Mouse (Mus musculus) embryonic facial prominence, embryonic 14.5 days (tissue): Measurements from ENCODE around the gene Far2. TPM values are rescaled to one million over a fixed set of nuclear protein-coding genes. Genes with fewer than 3 reads are reported as not detected.

ENCODE experiments used
- ATAC-seq: fragments of 200-750 bp; cut with Nextera tagmentation; 2 replicates; pipeline ENCODE4 v1.8.0; 2017; ENCODE audit warnings: low read depth, moderate number of reproducible peaks, moderate TSS enrichment
- DNase-seq: peaks from one replicate; pipeline ENCODE4 v3.0.0-alpha.2; 2015; ENCODE audit warnings: low spot score
- H3K27ac ChIP-seq: fragments of 300-500 bp; sonication (generic); replicated peaks from 2 replicates; pipeline ENCODE4 v1.5.1; 2014; ENCODE audit warnings: low read depth, mild to moderate bottlenecking, low read length, moderate library complexity
- H3K27me3 ChIP-seq: fragments of 300-500 bp; sonication (generic); replicated peaks from 2 replicates; pipeline ENCODE4 v1.6.1; 2014; ENCODE audit warnings: low read length; ENCODE audit not compliant: control insufficient read depth, insufficient read depth
- H3K36me3 ChIP-seq: fragments of 300-500 bp; sonication (generic); 2 replicates; pipeline ENCODE4 v1.6.1; 2014; ENCODE audit warnings: low read length, mixed read lengths; ENCODE audit not compliant: control insufficient read depth, insufficient read depth
- H3K4me1 ChIP-seq: fragments of 300-500 bp; sonication (generic); 2 replicates; pipeline ENCODE4 v1.6.1; 2014; ENCODE audit warnings: antibody characterized with exemption, low read length; ENCODE audit not compliant: control insufficient read depth, insufficient read depth
- H3K4me2 ChIP-seq: fragments of 300-500 bp; sonication (generic); 2 replicates; pipeline ENCODE4 v1.6.1; 2014; ENCODE audit warnings: low read depth, mild to moderate bottlenecking, low read length, moderate library complexity, mixed read lengths
- H3K4me3 ChIP-seq: fragments of 300-500 bp; sonication (generic); 2 replicates; pipeline ENCODE4 v1.5.1; 2014; ENCODE audit warnings: low read depth, mild to moderate bottlenecking, low read length
- H3K9ac ChIP-seq: fragments of 300-500 bp; sonication (generic); 2 replicates; pipeline ENCODE4 v1.6.1; 2014; ENCODE audit warnings: low read depth, mild to moderate bottlenecking, low read length, moderate library complexity, mixed read lengths
- H3K9me3 ChIP-seq: fragments of 300-500 bp; sonication (generic); 2 replicates; pipeline ENCODE4 v1.6.1; 2016; ENCODE audit warnings: low read length; ENCODE audit not compliant: control insufficient read depth
- WGBS: fragments of 180-500 bp; shearing (Covaris S2); extraction: QIAGEN DNeasy Blood & Tissue Kit; methylation state at CpG from one replicate; pipeline ENCODE4 v1.1.7; 2014; 5-methylcytosine and 5-hydroxymethylcytosine counted together
- polyA plus RNA-seq: library from polyadenylated mRNA; unstranded; fragments of >200 nt; fragmentation: Nextera tagmentation; extraction: Ambion mirVana; gene quantifications from 2 replicates; pipeline ENCODE4 v1.2.1, GENCODE M21; 2014

Far2 gene
- polyA plus RNA-seq, 1 experiment from 2014 or later, result 3.9 TPM

DNA sequence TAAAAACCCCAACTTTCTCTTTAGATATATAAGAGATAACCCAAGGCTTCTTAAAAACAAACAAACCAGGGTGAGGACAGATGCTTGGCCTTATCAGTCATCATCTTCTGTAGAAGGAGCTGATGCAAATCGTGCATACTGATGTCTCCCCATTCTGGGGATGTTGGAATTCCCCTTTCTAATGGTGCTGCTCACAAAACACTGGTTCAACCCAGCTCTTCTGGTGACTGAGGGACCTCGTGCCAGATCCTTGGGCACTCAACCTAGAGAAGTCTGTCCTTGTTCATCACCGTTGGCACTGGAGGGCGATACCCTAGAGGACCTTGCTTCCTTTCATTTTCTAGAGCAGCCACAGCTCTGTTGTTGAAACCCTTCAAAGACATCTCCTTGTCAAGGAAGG is 169.7 kb downstream of the Far2 start:
- no peak for DNase-seq
- 87% methylated on average over 4 of the region's 4 CpGs for WGBS
- Histone ChIP-seq H3K27me3 (no peaks in the 10 kb centered on the region), H3K9ac (no peak overlapping the region), H3K4me2 (no peak overlapping the region), H3K27ac (no peak overlapping the region), H3K4me1 (peaks cover 8% of the 10 kb centered on the region; the same call in 1 of the 2 replicates), H3K9me3 (no peaks in the 10 kb centered on the region), H3K36me3 (no peaks in the 10 kb centered on the region), H3K4me3 (no peak overlapping the region)
- ATAC-seq, result no peak

DNA sequence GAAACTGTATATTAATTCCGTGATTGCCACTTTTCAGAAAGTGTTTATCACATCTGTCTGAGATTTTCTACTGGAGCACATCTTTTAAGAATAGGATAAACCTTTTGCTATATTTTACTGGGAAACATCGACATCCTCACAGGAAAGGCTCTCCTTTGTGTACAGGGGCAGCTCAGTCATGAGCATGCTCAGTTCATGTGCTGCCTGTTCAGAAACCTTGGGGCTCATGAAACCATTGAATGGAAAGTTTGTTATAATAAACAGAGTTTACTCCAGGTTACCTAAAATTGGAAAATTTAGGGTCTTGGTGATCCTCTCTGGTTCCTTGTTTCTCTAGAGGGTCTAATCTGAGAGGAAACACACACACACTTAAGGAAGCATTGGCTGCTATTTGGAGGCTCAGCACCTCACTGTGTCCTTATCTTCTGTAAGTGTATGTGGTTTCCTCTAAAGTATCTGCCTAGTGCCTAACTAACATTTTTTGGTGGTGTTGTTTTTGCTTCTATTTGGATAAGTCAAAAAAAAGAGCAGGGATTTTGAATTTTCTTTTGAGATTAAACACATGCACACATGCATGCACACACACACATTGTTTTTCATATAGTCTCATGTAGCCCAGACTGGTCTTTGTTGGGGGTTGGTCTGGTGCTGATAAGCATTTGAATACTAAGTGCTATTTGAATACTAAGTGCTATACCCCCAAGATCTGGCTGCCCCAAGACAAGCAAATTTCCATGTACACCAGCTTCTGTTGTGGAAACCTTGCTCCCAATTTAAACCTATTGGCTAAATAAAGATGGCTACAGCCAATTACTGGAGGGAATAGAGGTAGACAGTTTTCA is 171.4 kb downstream of the Far2 start:
- H3K27me3 ChIP-seq, result no peaks in the 10 kb centered on the region
- DNase-seq (no peak), ATAC-seq (no peak)
- H3K4me1 ChIP-seq, result peaks cover 6% of the 10 kb centered on the region; the same call in 1 of the 2 replicates
- H3K9ac ChIP-seq, result no peak overlapping the region
- WGBS, result 80% methylated on average over 2 of the region's 2 CpGs
- H3K4me2 ChIP-seq, result no peak overlapping the region
- no peak overlapping the region for H3K27ac ChIP-seq
- H3K4me3 ChIP-seq, result no peak overlapping the region
- H3K9me3 ChIP-seq, result no peaks in the 10 kb centered on the region
- H3K36me3 ChIP-seq, result no peaks in the 10 kb centered on the region

DNA sequence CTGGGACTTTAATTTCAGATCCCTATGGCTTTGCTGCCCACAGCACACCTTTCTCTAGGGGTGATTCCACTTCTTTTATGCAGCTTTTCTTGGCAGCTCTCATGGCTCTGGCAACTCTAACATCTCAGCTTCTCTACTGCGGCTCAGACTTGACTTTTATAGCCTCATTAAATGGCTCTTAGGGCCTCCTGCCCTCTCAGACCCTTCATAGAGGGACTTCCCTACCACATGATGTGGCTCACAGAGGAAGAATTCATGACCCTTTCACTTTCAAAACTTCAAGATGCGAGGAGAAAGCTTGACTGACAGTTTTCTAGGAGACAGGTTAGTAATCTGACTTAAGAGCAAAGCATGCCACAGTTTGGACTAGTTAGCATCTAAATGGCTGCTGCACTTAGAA is 175.6 kb downstream of the Far2 start:
- 69% methylated on average over 2 of the region's 2 CpGs for WGBS
- no peak for ATAC-seq
- Histone ChIP-seq H3K4me1 (no peaks in the 10 kb centered on the region), H3K27ac (no peak overlapping the region), H3K27me3 (no peaks in the 10 kb centered on the region), H3K9ac (no peak overlapping the region), H3K4me2 (no peak overlapping the region), H3K36me3 (no peaks in the 10 kb centered on the region), H3K4me3 (no peak overlapping the region), H3K9me3 (no peaks in the 10 kb centered on the region)
- DNase-seq, result no peak

DNA sequence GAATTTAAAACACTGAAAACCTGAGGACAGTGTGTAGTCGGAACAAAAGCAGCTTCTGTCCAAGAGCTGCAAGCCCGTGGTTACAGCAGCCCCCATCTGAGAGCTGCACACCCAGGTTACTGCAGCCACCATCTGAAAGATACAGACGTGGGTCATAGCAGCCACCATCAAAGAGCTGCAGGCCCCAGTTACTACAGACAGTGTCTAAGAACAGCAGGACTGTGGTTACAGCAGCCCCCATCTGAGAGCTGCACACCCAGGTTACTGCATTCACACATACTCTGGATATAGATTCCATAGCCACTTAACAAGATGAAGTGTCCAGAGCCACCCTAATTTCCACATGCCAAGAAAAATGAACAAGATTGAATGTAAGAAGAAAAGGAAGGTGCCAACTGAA is 180.5 kb downstream of the Far2 start:
- ATAC-seq, result no peak
- no peaks in the 10 kb centered on the region for H3K9me3 ChIP-seq
- H3K4me3 ChIP-seq, result no peak overlapping the region
- no peaks in the 10 kb centered on the region for H3K4me1 ChIP-seq
- H3K9ac ChIP-seq, result no peak overlapping the region
- H3K27ac ChIP-seq, result no peak overlapping the region
- H3K36me3 ChIP-seq, result no peaks in the 10 kb centered on the region
- DNase-seq, result no peak
- no peaks in the 10 kb centered on the region for H3K27me3 ChIP-seq
- H3K4me2 ChIP-seq, result no peak overlapping the region
- WGBS, result 69% methylated on average over 3 of the region's 3 CpGs

Other genes with a start within 250 kb of the Far2 start
- gene Ergic2, start 165.1 kb downstream of the Far2 start, polyA plus RNA-seq, result 198 and 210 TPM in 2 replicates